Mouse (Mus musculus): ENCODE results near the gene Otulin. TPM values are rescaled to one million over a fixed set of nuclear protein-coding genes. Genes with fewer than 3 reads are reported as not detected.

Gene Otulin
- total and polyA plus RNA-seq, 3 experiments: 40.0 to 84.8 (median 80.2) TPM

GRCm38 (mm10) chr15:27503221-27503620, 127.3 kb downstream of the Otulin start:
- no peaks in the 10 kb centered on the region for H3K9me3 ChIP-seq (replicated peaks; ENCODE audit: low read length)
- H3K27me3 ChIP-seq (replicated peaks): no peaks in the 10 kb centered on the region
- dilution Hi-C loops (cut with MboI; ENCODE audit: extremely low pct_ligation_motif_present, extremely low pct_unique_long_range_greater_than_20kb, low sequenced_read_pairs) (no loop called here), in situ Hi-C loops (cut with MboI; ENCODE audit: low pct_ligation_motif_present, low pct_unique_long_range_greater_than_20kb, low sequenced_read_pairs) (no loop called here)
- H3K4me3 ChIP-seq (replicated peaks in 1 of 3; ENCODE audit: low read depth in 2 of 3, low read length in 2 of 3, poor library complexity in 1 of 3): no peak overlapping the region
- H3K27ac ChIP-seq (ENCODE audit: insufficient read depth, low read depth): no peak overlapping the region
- H3K36me3 ChIP-seq (replicated peaks in 1 of 2; ENCODE audit: control insufficient read depth in 1 of 2, insufficient read depth in 1 of 2, low read length in 1 of 2): no peaks in the 10 kb centered on the region
- peaks cover 9 to 28% of the 10 kb centered on the region in 2 experiments for H3K4me1 ChIP-seq (ENCODE audit: control insufficient read depth in 1 of 2, insufficient read depth in 2 of 2)
- H3K4me2 ChIP-seq (ENCODE audit: insufficient read depth, low read depth, poor library complexity, severe bottlenecking): no peak overlapping the region
- TF ChIP-seq ELF1 (IDR thresholded peaks at IDR 0.05; ENCODE audit: low read depth, low read length): no peak
- no peak overlapping the region for H3K9ac ChIP-seq (ENCODE audit: insufficient read depth, low read depth)
- H3K79me2 ChIP-seq (replicated peaks; ENCODE audit: control insufficient read depth, extremely low read depth, insufficient read depth, poor library complexity, severe bottlenecking): no peaks in the 10 kb centered on the region
- no peak for DNase-seq (ENCODE audit: extremely low read depth)

GRCm38 (mm10) chr15:27502338-27502737, 128.2 kb downstream of the Otulin start:
- H3K4me1 ChIP-seq (ENCODE audit: control insufficient read depth in 1 of 2, insufficient read depth in 2 of 2): peaks cover 9 to 31% of the 10 kb centered on the region in 2 experiments
- no peaks in the 10 kb centered on the region for H3K27me3 ChIP-seq (replicated peaks)
- no peak overlapping the region for H3K4me3 ChIP-seq (replicated peaks in 1 of 3; ENCODE audit: low read depth in 2 of 3, low read length in 2 of 3, poor library complexity in 1 of 3)
- in situ Hi-C loops (cut with MboI; ENCODE audit: low pct_ligation_motif_present, low pct_unique_long_range_greater_than_20kb, low sequenced_read_pairs) (no loop called here), dilution Hi-C loops (cut with MboI; ENCODE audit: extremely low pct_ligation_motif_present, extremely low pct_unique_long_range_greater_than_20kb, low sequenced_read_pairs) (no loop called here)
- TF ChIP-seq MEF2A (IDR thresholded peaks at IDR 0.05; ENCODE audit: borderline replicate concordance, low read depth, low read length): no peak
- H3K27ac ChIP-seq (ENCODE audit: insufficient read depth, low read depth): no peak overlapping the region
- H3K4me2 ChIP-seq (ENCODE audit: insufficient read depth, low read depth, poor library complexity, severe bottlenecking): no peak overlapping the region
- DNase-seq (ENCODE audit: extremely low read depth): no peak
- H3K79me2 ChIP-seq (replicated peaks; ENCODE audit: control insufficient read depth, extremely low read depth, insufficient read depth, poor library complexity, severe bottlenecking): no peaks in the 10 kb centered on the region
- H3K9me3 ChIP-seq (replicated peaks; ENCODE audit: low read length): no peaks in the 10 kb centered on the region
- no peaks in the 10 kb centered on the region for H3K36me3 ChIP-seq (replicated peaks in 1 of 2; ENCODE audit: control insufficient read depth in 1 of 2, insufficient read depth in 1 of 2, low read length in 1 of 2)
- H3K9ac ChIP-seq (ENCODE audit: insufficient read depth, low read depth): no peak overlapping the region

- dilution Hi-C loops (cut with MboI; ENCODE audit: extremely low pct_ligation_motif_present, extremely low pct_unique_long_range_greater_than_20kb, low sequenced_read_pairs) (no loop called here), in situ Hi-C loops (cut with MboI; ENCODE audit: low pct_ligation_motif_present, low pct_unique_long_range_greater_than_20kb, low sequenced_read_pairs) (no loop called here)
- Histone ChIP-seq H3K27me3 (replicated peaks) (no peaks in the 10 kb centered on the region), H3K36me3 (replicated peaks in 1 of 2; ENCODE audit: control insufficient read depth in 1 of 2, insufficient read depth in 1 of 2, low read length in 1 of 2) (peaks cover 0 to 3% of the 10 kb centered on the region in 2 experiments), H3K9ac (ENCODE audit: insufficient read depth, low read depth) (no peak overlapping the region), H3K79me2 (replicated peaks; ENCODE audit: control insufficient read depth, extremely low read depth, insufficient read depth, poor library complexity, severe bottlenecking) (no peaks in the 10 kb centered on the region), H3K4me3 (replicated peaks in 1 of 3; ENCODE audit: low read depth in 2 of 3, low read length in 2 of 3, poor library complexity in 1 of 3) (peak overlapping the region in 1 of 3 experiments; percentile 17), H3K9me3 (replicated peaks; ENCODE audit: low read length) (no peaks in the 10 kb centered on the region), H3K4me2 (ENCODE audit: insufficient read depth, low read depth, poor library complexity, severe bottlenecking) (peak overlapping the region; percentile 9; the same call in 1 of the 2 replicates), H3K27ac (ENCODE audit: insufficient read depth, low read depth) (no peak overlapping the region), H3K4me1 (ENCODE audit: control insufficient read depth in 1 of 2, insufficient read depth in 2 of 2) (peaks cover 9 to 25% of the 10 kb centered on the region in 2 experiments)
- TF ChIP-seq MAZ (IDR thresholded peaks at IDR 0.05; ENCODE audit: low read depth, low read length) (no peak), BHLHE40 (IDR thresholded peaks at IDR 0.05; ENCODE audit: low read depth, low read length) (peak; percentile 72; the same call in 1 of the 2 replicates), TCF12 (IDR thresholded peaks at IDR 0.05; ENCODE audit: low read depth, low read length) (peak; percentile 34; the same call in 1 of the 2 replicates), POLR2AphosphoS2 (IDR thresholded peaks at IDR 0.05; ENCODE audit: low read depth, low read length) (no peak), NRF1 (IDR thresholded peaks at IDR 0.05; ENCODE audit: low read depth, low read length) (no peak), MEF2A (IDR thresholded peaks at IDR 0.05; ENCODE audit: borderline replicate concordance, low read depth, low read length) (no peak), ETS1 (conservative IDR thresholded peaks at IDR 0.05; ENCODE audit: low read depth, low read length) (peak; percentile 84), JUN (IDR thresholded peaks at IDR 0.05; ENCODE audit: insufficient read depth, low read depth, low read length) (no peak), SIN3A (IDR thresholded peaks at IDR 0.05; ENCODE audit: low read length) (0 out of 2 replicates have a peak, but pooled peaks have one; percentile 25), UBTF (IDR thresholded peaks at IDR 0.05; ENCODE audit: low read depth, low read length) (no peak), EP300 (IDR thresholded peaks at IDR 0.05; ENCODE audit: low read length) (0 out of 2 replicates have a peak, but pooled peaks have one; percentile 38), MAX (IDR thresholded peaks at IDR 0.05; ENCODE audit: low read length) (0 out of 2 replicates have a peak, but pooled peaks have one; percentile 37), RAD21 (IDR thresholded peaks at IDR 0.05; ENCODE audit: low read depth, low read length) (no peak), MXI1 (IDR thresholded peaks at IDR 0.05; ENCODE audit: low read depth, low read length) (no peak), TBP (conservative IDR thresholded peaks at IDR 0.05; ENCODE audit: low read depth, low read length) (no peak), RCOR1 (conservative IDR thresholded peaks at IDR 0.05; ENCODE audit: low read depth, low read length) (0 out of 2 replicates have a peak, but pooled peaks have one; percentile 46), CHD2 (IDR thresholded peaks at IDR 0.05; ENCODE audit: low read length) (no peak)
- DNase-seq (ENCODE audit: extremely low read depth): peak; percentile 75
Observed at GRCm38 (mm10) chr15:27500390-27500789, 130.1 kb downstream of the Otulin start.
